14 mouse cellular contexts compared by ENCODE assay signal in genomic region chr2:19732922-19733859, GRCm38 (mm10).
DNase-seq lines count a peak whose midpoint lies in the region; ATAC-seq lines count a peak whose summit lies in the region.
"Had no signal": no experiment of that assay in that cellular context is flagged by ENCODE, and none has a peak within 500 bp of the region (broad histone marks: within the 10 kb centered on the region; RNA-seq: fewer than 3 reads in every experiment).

No protein-coding gene starts in this region.

- no peaks in the 10 kb centered on the region for H3K9me3 ChIP-seq in embryonic facial prominence, embryonic 14.5 days (ENCODE audit: control insufficient read depth, low read length)
- no peaks in the 10 kb centered on the region for H3K9me3 ChIP-seq in embryonic facial prominence, embryonic 10.5 days
- H3K9me3 ChIP-seq in kidney, embryonic 15.5 days (replicated peaks) = no peaks in the 10 kb centered on the region
- no peaks in the 10 kb centered on the region for H3K9me3 ChIP-seq in midbrain, embryonic 14.5 days (ENCODE audit: control insufficient read depth, low read length)
- no peaks in the 10 kb centered on the region for H3K9me3 ChIP-seq in midbrain, embryonic 13.5 days
- H3K9me3 ChIP-seq in neural tube, embryonic 15.5 days (replicated peaks) = no peaks in the 10 kb centered on the region
- H3K9me3 ChIP-seq: limb, embryonic 12.5 days; neural tube, embryonic 12.5 days had no signal

- no peak overlapping the region for H3K9ac ChIP-seq in embryonic facial prominence, embryonic 14.5 days (ENCODE audit: low read depth, low read length)
- H3K9ac ChIP-seq in kidney, embryonic 15.5 days = no peak overlapping the region
- no peak overlapping the region for H3K9ac ChIP-seq in midbrain, embryonic 14.5 days (replicated peaks; ENCODE audit: low read length)
- H3K9ac ChIP-seq in midbrain, embryonic 13.5 days (replicated peaks) = no peak overlapping the region
- no peak overlapping the region for H3K9ac ChIP-seq in neural tube, embryonic 15.5 days (replicated peaks)
- H3K9ac ChIP-seq: limb, embryonic 12.5 days; neural tube, embryonic 12.5 days had no signal

- H3K27ac ChIP-seq in embryonic facial prominence, embryonic 14.5 days (replicated peaks; ENCODE audit: low read depth, low read length) = no peak overlapping the region
- H3K27ac ChIP-seq in embryonic facial prominence, embryonic 10.5 days (replicated peaks) = no peak overlapping the region
- H3K27ac ChIP-seq in kidney, embryonic 15.5 days = peak overlapping the region; percentile 71
- no peak overlapping the region for H3K27ac ChIP-seq in midbrain, embryonic 14.5 days (replicated peaks; ENCODE audit: low read depth, low read length)
- no peak overlapping the region for H3K27ac ChIP-seq in midbrain, embryonic 13.5 days
- H3K27ac ChIP-seq in neural tube, embryonic 15.5 days (replicated peaks) = no peak overlapping the region
- H3K27ac ChIP-seq: limb, embryonic 12.5 days; neural tube, embryonic 12.5 days had no signal

- peak; percentile 8 for DNase-seq in embryonic facial prominence, embryonic 14.5 days (ENCODE audit: low spot score)
- no peak for DNase-seq in embryonic facial prominence, embryonic 10.5 days (ENCODE audit: low spot score)
- no peak for DNase-seq in kidney, adult 11 months
- peak; percentile 45 for DNase-seq in midbrain, embryonic 14.5 days
- no peak for DNase-seq in B cell, adult 2 months
- DNase-seq: adrenal gland, postnatal 10 days; gastrocnemius, postnatal 25 days; heart, postnatal 14 days had no signal

- no peak overlapping the region for H3K4me3 ChIP-seq in embryonic facial prominence, embryonic 14.5 days (ENCODE audit: low read depth, low read length)
- H3K4me3 ChIP-seq in embryonic facial prominence, embryonic 10.5 days = no peak overlapping the region
- no peak overlapping the region for H3K4me3 ChIP-seq in kidney, embryonic 15.5 days (replicated peaks)
- H3K4me3 ChIP-seq in midbrain, embryonic 14.5 days (replicated peaks; ENCODE audit: low read depth, low read length) = no peak overlapping the region
- no peak overlapping the region for H3K4me3 ChIP-seq in midbrain, embryonic 13.5 days (replicated peaks)
- no peak overlapping the region for H3K4me3 ChIP-seq in neural tube, embryonic 15.5 days (replicated peaks)
- H3K4me3 ChIP-seq: limb, embryonic 12.5 days; neural tube, embryonic 12.5 days had no signal

- ATAC-seq in embryonic facial prominence, embryonic 14.5 days (ENCODE audit: low read depth) = no peak
- peak; percentile 75 for ATAC-seq in kidney, embryonic 15.5 days (replicated peaks; ENCODE audit: low FRiP score)
- ATAC-seq in midbrain, embryonic 14.5 days (ENCODE audit: low FRiP score, low TSS enrichment) = no peak
- no peak for ATAC-seq in midbrain, embryonic 13.5 days
- peak; percentile 55; the same call in 1 of the 2 replicates for ATAC-seq in neural tube, embryonic 15.5 days (ENCODE audit: low FRiP score)

- no peaks in the 10 kb centered on the region for H3K4me1 ChIP-seq in embryonic facial prominence, embryonic 14.5 days (ENCODE audit: control insufficient read depth, insufficient read depth, low read length)
- no peaks in the 10 kb centered on the region for H3K4me1 ChIP-seq in embryonic facial prominence, embryonic 10.5 days
- no peaks in the 10 kb centered on the region for H3K4me1 ChIP-seq in kidney, embryonic 15.5 days
- no peaks in the 10 kb centered on the region for H3K4me1 ChIP-seq in midbrain, embryonic 14.5 days (ENCODE audit: control insufficient read depth, insufficient read depth, low read length)
- H3K4me1 ChIP-seq in midbrain, embryonic 13.5 days (replicated peaks) = no peaks in the 10 kb centered on the region
- no peaks in the 10 kb centered on the region for H3K4me1 ChIP-seq in neural tube, embryonic 15.5 days
- H3K4me1 ChIP-seq: neural tube, embryonic 12.5 days had no signal

- no peaks in the 10 kb centered on the region for H3K36me3 ChIP-seq in embryonic facial prominence, embryonic 14.5 days (ENCODE audit: control insufficient read depth, insufficient read depth, low read length)
- H3K36me3 ChIP-seq in embryonic facial prominence, embryonic 10.5 days (replicated peaks) = no peaks in the 10 kb centered on the region
- H3K36me3 ChIP-seq in kidney, embryonic 15.5 days = no peaks in the 10 kb centered on the region
- H3K36me3 ChIP-seq in midbrain, embryonic 14.5 days (ENCODE audit: control insufficient read depth, insufficient read depth, low read length) = no peaks in the 10 kb centered on the region
- H3K36me3 ChIP-seq in midbrain, embryonic 13.5 days = no peaks in the 10 kb centered on the region
- H3K36me3 ChIP-seq in neural tube, embryonic 15.5 days = no peaks in the 10 kb centered on the region
- H3K36me3 ChIP-seq: limb, embryonic 12.5 days; neural tube, embryonic 12.5 days had no signal

- no peak overlapping the region for H3K4me2 ChIP-seq in embryonic facial prominence, embryonic 14.5 days (ENCODE audit: low read depth, low read length)
- no peak overlapping the region for H3K4me2 ChIP-seq in kidney, embryonic 15.5 days
- H3K4me2 ChIP-seq in midbrain, embryonic 14.5 days (ENCODE audit: low read length) = no peak overlapping the region
- H3K4me2 ChIP-seq in midbrain, embryonic 13.5 days (replicated peaks) = no peak overlapping the region
- no peak overlapping the region for H3K4me2 ChIP-seq in neural tube, embryonic 15.5 days
- H3K4me2 ChIP-seq: limb, embryonic 12.5 days; midbrain, embryonic 11.5 days; neural tube, embryonic 12.5 days had no signal

- H3K27me3 ChIP-seq in embryonic facial prominence, embryonic 14.5 days (replicated peaks; ENCODE audit: control insufficient read depth, insufficient read depth, low read length) = no peaks in the 10 kb centered on the region
- H3K27me3 ChIP-seq in embryonic facial prominence, embryonic 10.5 days (replicated peaks; ENCODE audit: low read depth, poor library complexity, severe bottlenecking) = no peaks in the 10 kb centered on the region
- no peaks in the 10 kb centered on the region for H3K27me3 ChIP-seq in kidney, embryonic 15.5 days
- no peaks in the 10 kb centered on the region for H3K27me3 ChIP-seq in midbrain, embryonic 14.5 days (ENCODE audit: control insufficient read depth, insufficient read depth, low read length)
- no peaks in the 10 kb centered on the region for H3K27me3 ChIP-seq in midbrain, embryonic 13.5 days
- H3K27me3 ChIP-seq in neural tube, embryonic 15.5 days (replicated peaks) = no peaks in the 10 kb centered on the region
- H3K27me3 ChIP-seq: neural tube, embryonic 12.5 days had no signal

- WGBS in embryonic facial prominence, embryonic 14.5 days = 75% methylated on average over 12 of the region's 12 CpGs
- WGBS in embryonic facial prominence, embryonic 10.5 days = 80% methylated on average over 12 of the region's 12 CpGs
- 28% methylated on average over 12 of the region's 12 CpGs for WGBS in kidney, embryonic 15.5 days
- 84% methylated on average over 12 of the region's 12 CpGs for WGBS in midbrain, embryonic 14.5 days
- WGBS in midbrain, embryonic 13.5 days = 84% methylated on average over 12 of the region's 12 CpGs
- WGBS in neural tube, embryonic 15.5 days = 48% methylated on average over 12 of the region's 12 CpGs

Comparison
In these comparisons a context has a peak if more than half of its experiments do, and no peak if none do; other contexts are left out.
1. DNase-seq: peak in embryonic facial prominence, embryonic 14.5 days (single experiment) and midbrain, embryonic 14.5 days (single experiment); none in embryonic facial prominence, embryonic 10.5 days (single experiment), kidney, adult 11 months (single experiment) and B cell, adult 2 months (0 of 2).
2. ATAC-seq: peak in kidney, embryonic 15.5 days (single experiment) and neural tube, embryonic 15.5 days (single experiment); none in embryonic facial prominence, embryonic 14.5 days (single experiment), midbrain, embryonic 14.5 days (single experiment) and midbrain, embryonic 13.5 days (single experiment).